Mouse (Mus musculus) effector memory CD4-positive, alpha-beta T cell, adult 7 months (primary cell): ENCODE results near the gene Eif3c. TPM values are rescaled to one million over a fixed set of nuclear protein-coding genes. Genes with fewer than 3 reads are reported as not detected.

Experiments used
- polyA plus RNA-seq: library from polyadenylated mRNA; unstranded; fragments of 100-300 nt; shearing (Covaris generic); gene quantifications from one replicate; pipeline ENCODE4 v1.2.1, GENCODE M21; 2017

Gene Eif3c
- 159 TPM for polyA plus RNA-seq

DNA sequence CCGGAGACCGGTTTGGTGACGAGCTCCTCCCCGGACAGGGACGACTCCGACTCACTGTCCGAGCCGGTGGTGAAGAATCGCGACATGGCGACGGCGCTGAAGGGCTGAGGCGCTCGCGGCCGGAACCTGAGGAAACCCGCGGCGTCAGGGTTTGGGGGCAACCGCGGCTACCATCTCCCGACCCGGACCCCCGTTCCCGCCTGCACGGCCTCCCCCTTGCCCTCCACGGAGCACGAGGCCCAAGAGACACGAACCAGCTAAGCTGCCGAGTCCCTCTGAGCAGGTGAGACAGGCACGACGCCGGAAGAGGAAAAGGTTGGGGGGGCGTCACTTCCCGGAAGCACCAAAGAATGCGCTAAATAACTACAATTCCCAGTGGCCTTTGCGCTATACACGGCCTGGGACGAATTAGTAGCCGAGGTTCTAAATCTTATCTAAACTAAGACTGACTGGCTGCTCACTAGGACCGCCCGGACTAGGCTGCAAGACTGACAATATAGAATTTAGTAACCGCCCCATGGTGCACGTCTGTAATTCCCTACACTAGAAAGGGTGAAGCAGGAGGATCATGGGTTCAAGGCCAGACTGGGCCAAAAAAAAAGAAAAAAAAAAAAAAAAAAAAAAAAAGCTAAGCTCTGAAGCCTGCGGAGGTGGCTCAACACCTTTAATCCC, at the start of gene Eif3c:
TSS of gene Eif3c (minus strand) at position 318 of the 672 bp plus-strand sequence.

DNA sequence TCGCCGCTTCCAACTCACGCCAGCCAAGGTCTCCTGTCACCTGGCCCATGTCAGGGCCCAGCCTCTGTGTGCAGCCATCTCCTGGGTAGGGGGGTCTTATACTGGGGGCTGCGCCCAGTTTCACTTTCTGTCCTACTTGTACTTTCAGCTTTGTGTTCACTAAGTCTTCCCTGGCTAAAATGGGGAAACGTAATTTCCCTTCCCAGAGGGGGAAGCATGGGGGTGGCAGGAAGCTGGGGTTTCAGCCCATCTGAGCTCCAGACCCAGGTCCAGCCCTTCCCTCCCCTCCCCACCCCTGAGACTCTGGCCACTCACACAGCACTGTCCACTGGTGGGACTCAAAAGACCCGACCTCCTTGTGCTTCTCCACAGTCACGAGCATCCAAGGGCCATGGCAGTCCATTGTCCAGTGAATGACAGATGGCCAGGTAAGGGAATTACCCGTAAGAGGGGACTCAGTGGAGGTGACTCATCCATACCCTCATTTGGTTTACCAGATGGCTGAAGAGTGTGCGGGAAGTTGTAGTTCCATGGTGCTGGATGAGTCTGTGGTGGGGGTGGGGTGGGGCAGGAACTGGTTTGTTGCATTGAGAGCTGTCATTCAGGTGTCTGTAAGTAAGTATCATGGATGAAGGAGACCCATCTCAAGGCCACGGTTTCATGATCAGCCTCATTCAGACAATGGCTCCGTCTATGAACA, 28.8 kb upstream of the Eif3c start, which contains the start of gene Il27:
TSS of gene Il27 (minus strand) at position 80 of the 700 bp plus-strand sequence.

DNA sequence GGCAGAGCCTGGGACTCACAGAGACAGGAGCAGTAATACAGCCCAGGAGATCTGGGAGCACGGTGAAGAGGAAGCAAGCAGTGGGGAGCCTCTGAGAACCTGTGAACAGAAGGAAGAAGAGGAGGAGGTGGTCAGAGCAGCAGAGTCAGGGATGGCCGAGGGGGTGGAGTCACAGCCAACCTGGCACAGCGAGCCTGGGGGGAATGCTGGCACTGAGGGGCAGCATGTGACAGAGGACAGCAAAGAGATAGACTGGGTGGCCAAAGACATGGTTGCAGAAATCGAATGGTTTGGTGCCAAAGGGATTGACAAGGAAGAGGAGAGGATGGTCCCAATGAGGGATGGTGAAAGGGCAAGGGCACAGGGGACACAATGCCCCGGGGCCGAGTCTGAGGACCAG, 19.5 kb upstream of the Eif3c start, which contains the start of gene Cln3:
TSS of gene Cln3 (minus strand) at position 101 of the 400 bp plus-strand sequence.

DNA sequence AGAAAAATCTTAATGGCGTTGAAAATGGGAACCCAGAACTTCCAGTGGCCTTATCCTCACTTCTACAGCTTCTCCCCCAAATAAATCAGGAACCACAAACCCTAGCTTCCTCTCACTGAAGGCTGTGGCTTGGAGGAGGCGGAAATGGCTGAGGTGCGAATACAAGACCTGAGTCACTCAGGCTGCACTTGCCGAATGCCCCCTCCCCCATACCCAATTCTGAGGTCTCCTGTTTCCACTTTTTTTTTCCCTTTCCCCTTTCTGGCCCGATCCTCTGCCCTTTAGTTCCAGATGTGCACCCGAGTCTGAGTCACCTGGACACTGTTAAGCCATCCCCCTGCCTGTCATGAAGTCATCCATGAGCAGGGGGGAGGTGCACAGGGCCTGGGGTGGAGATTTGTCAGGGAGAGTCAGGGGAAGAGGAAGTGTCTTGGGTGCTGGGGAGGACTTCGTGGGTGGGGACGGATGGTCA, 18.3 kb upstream of the Eif3c start, which contains the start of gene Apobr:
TSS of gene Apobr (plus strand) at position 437 of the 472 bp plus-strand sequence.

DNA sequence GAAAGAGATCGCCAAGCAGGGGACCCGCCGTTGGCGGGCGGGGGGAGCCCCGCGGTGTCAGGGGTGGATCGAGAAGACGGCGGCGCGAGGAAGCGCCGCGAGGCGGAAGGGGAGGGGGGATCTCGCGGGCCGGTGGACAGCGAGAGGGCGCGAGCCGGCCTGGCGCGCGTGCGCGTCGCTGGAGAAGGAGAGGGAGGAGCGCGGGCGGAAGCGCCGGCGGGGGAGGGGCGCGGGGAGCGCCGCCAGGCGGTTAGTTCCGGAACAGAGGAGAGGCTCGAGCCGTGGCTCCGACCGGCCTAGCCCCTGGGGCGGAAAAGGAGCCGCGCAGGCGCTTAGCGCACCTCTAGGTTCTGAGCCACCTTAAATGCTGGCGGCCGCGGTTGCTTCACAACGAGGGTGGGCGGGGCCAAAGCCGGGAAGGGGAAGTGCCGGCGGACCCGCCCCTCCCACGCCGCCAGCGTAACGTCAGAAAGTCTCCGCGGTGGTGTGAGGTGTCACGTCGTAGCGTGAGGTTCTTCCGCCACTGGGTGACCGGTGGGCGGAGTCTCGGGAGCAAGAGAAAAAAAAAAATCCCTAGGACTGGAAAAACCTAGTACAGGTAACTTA, 62.8 kb downstream of the Eif3c start, which contains the start of gene Atxn2l:
TSS of gene Atxn2l (minus strand) at position 165 of the 606 bp plus-strand sequence.

Other genes starting within 250 kb of the Eif3c start
- gene Lat, start 196.8 kb downstream of the Eif3c start, polyA plus RNA-seq: 662 TPM
- 41.4 TPM for gene Spns1, start 189.0 kb downstream of the Eif3c start, polyA plus RNA-seq
- gene Nfatc2ip, start 169.7 kb downstream of the Eif3c start, polyA plus RNA-seq: 3.8 TPM
- gene Cd19, start 151.5 kb downstream of the Eif3c start, polyA plus RNA-seq: 0.12 TPM
- gene Rabep2, start 137.7 kb downstream of the Eif3c start, polyA plus RNA-seq: 48.7 TPM
- not detected for gene Atp2a1, start 103.3 kb downstream of the Eif3c start, polyA plus RNA-seq
- gene Sh2b1, start 91.0 kb downstream of the Eif3c start, polyA plus RNA-seq: 49.8 TPM
- 98.5 TPM for gene Tufm, start 79.0 kb downstream of the Eif3c start, polyA plus RNA-seq
- gene Atxn2l, start 63.0 kb downstream of the Eif3c start, polyA plus RNA-seq: 106 TPM
- 7.1 TPM for gene Apobr, start 18.5 kb upstream of the Eif3c start, polyA plus RNA-seq
- 105 TPM for gene Cln3, start 19.4 kb upstream of the Eif3c start, polyA plus RNA-seq
- not detected for gene Il27, start 28.5 kb upstream of the Eif3c start, polyA plus RNA-seq
- gene Nupr1, start 64.5 kb upstream of the Eif3c start, polyA plus RNA-seq: 1.8 TPM
- gene Sgf29, start 82.9 kb upstream of the Eif3c start, polyA plus RNA-seq: 79.6 TPM
- gene Sult1a1, start 110.0 kb upstream of the Eif3c start, polyA plus RNA-seq: 0.29 TPM
- gene Bola2, start 129.0 kb upstream of the Eif3c start, polyA plus RNA-seq: 102 TPM
- 2.0 TPM for gene Slx1b, start 129.4 kb upstream of the Eif3c start, polyA plus RNA-seq
- 1,760 TPM for gene Coro1a, start 141.4 kb upstream of the Eif3c start, polyA plus RNA-seq
- gene Mapk3, start 193.2 kb upstream of the Eif3c start, polyA plus RNA-seq: 18.7 TPM
- 2.5 TPM for gene Gdpd3, start 199.9 kb upstream of the Eif3c start, polyA plus RNA-seq
- gene Ypel3, start 210.5 kb upstream of the Eif3c start, polyA plus RNA-seq: 341 TPM
- gene Tbx6, start 215.1 kb upstream of the Eif3c start, polyA plus RNA-seq: 2.8 TPM
- gene Ppp4c, start 226.1 kb upstream of the Eif3c start, polyA plus RNA-seq: 405 TPM
- not detected for gene Fam57b, start 231.3 kb upstream of the Eif3c start, polyA plus RNA-seq